Mouse (Mus musculus) erythroblast, embryonic 14.5 days (primary cell): ENCODE results near the gene Il2.

Source experiments
- GATA1 ChIP-seq: IDR thresholded peaks from 2 replicates; pipeline ENCODE4 v1.6.1; 2012; ENCODE audit warnings: low read length, inconsistent platforms, mixed read lengths
- TAL1 ChIP-seq: IDR thresholded peaks from 3 replicates; pipeline ENCODE4 v1.6.1; 2012; ENCODE audit warnings: low read length, inconsistent platforms, mixed read lengths

DNA sequence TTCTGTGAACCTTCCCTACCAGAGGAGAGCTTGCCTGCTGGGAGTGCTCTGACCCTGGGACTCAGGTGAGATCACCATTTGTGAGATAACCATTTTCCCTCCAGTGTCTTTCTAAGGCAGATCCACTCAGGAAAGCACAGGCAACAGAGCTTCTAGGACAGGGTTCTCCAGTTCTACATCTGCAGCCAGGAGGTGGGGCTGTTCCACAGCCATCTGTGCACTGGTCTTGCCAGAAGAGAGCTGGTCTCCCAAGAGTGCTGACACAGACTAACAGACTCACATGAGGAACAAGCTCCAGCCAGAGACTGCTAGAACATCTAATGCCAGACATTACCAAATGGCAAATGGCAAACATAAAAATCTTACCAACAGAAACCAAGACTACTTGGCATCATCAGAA lies 52.5 kb downstream of the Il2 start:
- TF ChIP-seq GATA1 (no peak), TAL1 (no peak)
